Mouse (Mus musculus) lung, adult 2 months (tissue): ENCODE results near the gene Cd69.
A peak's percentile ranks its signal among the peaks of the same experiment; 100 is the strongest.

ENCODE experiments used
- CTCF ChIP-seq: fragments of 200-500 bp; IDR thresholded peaks from 2 replicates; pipeline ENCODE4 v1.5.1; 2011; ENCODE audit warnings: mild to moderate bottlenecking, low read length, control low read depth; ENCODE audit not compliant: insufficient read depth
- POLR2A ChIP-seq: fragments of 200-500 bp; IDR thresholded peaks from 2 replicates; pipeline ENCODE4 v1.6.1; 2011; ENCODE audit warnings: low read depth, mild to moderate bottlenecking, control low read depth, low read length, borderline replicate concordance; ENCODE audit errors: extremely low read depth

DNA sequence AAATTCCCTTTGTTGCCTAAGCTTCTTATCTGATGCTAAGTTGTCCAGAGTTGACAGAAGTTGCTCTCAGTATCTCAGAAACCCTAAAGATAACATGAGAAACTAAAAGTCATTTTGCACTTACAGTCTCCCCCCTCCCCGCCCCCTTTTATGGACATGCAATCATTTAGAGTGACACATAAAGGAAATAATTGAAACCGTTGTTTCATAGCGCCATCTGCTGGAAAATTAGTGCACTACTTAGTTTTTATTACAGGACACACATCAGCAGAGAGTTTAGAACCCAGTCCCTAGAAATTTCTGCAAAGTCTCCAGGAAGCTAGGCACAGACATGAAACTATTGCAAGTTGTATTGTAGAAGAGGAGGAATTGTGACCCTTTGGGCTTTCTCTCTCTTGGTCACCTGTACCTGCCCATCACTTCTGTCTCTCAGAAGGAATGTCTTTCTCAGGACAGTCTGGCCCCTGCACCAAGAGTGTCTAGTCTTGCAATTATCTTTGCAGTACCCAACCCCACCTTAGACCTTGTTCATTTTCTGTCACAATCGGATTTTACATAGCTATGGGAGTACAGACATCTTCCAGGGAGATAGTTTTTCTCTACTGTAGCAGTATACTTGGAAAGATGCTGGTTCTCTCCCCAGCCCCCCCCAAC is 20.2 kb downstream of the Cd69 start:
- TF ChIP-seq CTCF = peak; percentile 33; the same call in 1 of the 2 replicates
- no peak for TF ChIP-seq POLR2A
